Mouse (Mus musculus) lung, embryonic 16.5 days (tissue): ENCODE data around the gene Pacsin2. TPM values are rescaled to one million over a fixed set of nuclear protein-coding genes. Genes with fewer than 3 reads are reported as not detected.
"Not testable (repeated sequence)": the region's sequence is repeated elsewhere in the genome, so short reads cannot be mapped to it uniquely, and the experiment has no call there.

ENCODE experiments used
- ATAC-seq: fragments of 200-750 bp; cut with Nextera tagmentation; 2 replicates; pipeline ENCODE4 v1.8.0; 2017; ENCODE audit warnings: low read depth, mild to moderate bottlenecking, moderate library complexity
- H3K27ac ChIP-seq: fragments of 300-500 bp; sonication (generic); 2 replicates; pipeline ENCODE4 v1.5.1; 2014; ENCODE audit warnings: mild to moderate bottlenecking, control low read depth, low read length
- H3K27me3 ChIP-seq: fragments of 300-500 bp; sonication (generic); 2 replicates; pipeline ENCODE4 v1.6.1; 2014; ENCODE audit warnings: low read depth, low read length, mixed read lengths; ENCODE audit not compliant: control insufficient read depth, insufficient read depth
- H3K36me3 ChIP-seq: fragments of 300-500 bp; sonication (generic); 2 replicates; pipeline ENCODE4 v1.6.1; 2014; ENCODE audit warnings: low read length; ENCODE audit not compliant: control insufficient read depth, insufficient read depth
- H3K4me1 ChIP-seq: fragments of 300-500 bp; sonication (generic); replicated peaks from 2 replicates; pipeline ENCODE4 v1.6.1; 2014; ENCODE audit warnings: low read length, mixed read lengths; ENCODE audit not compliant: control insufficient read depth, insufficient read depth
- H3K4me2 ChIP-seq: fragments of 300-500 bp; sonication (generic); 2 replicates; pipeline ENCODE4 v1.6.1; 2014; ENCODE audit warnings: low read depth, low read length, control low read depth
- H3K4me3 ChIP-seq: fragments of 300-500 bp; sonication (generic); 2 replicates; pipeline ENCODE4 v1.5.1; 2014; ENCODE audit warnings: mild to moderate bottlenecking, low read length, control low read depth
- H3K9ac ChIP-seq: fragments of 300-500 bp; sonication (generic); 2 replicates; pipeline ENCODE4 v1.6.1; 2014; ENCODE audit warnings: low read length, control low read depth
- H3K9me3 ChIP-seq: fragments of 300-500 bp; sonication (generic); 2 replicates; pipeline ENCODE4 v1.6.1; 2016; ENCODE audit warnings: low read length; ENCODE audit not compliant: control insufficient read depth
- WGBS: fragments of 180-500 bp; shearing (Covaris S2); extraction: QIAGEN DNeasy Blood & Tissue Kit; methylation state at CpG from one replicate; pipeline ENCODE4 v1.1.7; 2014; 5-methylcytosine and 5-hydroxymethylcytosine counted together
- polyA plus RNA-seq: library from polyadenylated mRNA; unstranded; fragments of >200 nt; fragmentation: Nextera tagmentation; extraction: Ambion mirVana; gene quantifications from 2 replicates; pipeline ENCODE4 v1.2.1, GENCODE M21; 2015

Gene Pacsin2
- 71.4 and 73.6 TPM in 2 replicates for polyA plus RNA-seq

GRCm38 (mm10) chr15:83464083-83464904, at the start of gene Pacsin2:
Gene Pacsin2 (minus strand): TSS chr15:83464606.
- under 1% methylated on average over 61 of the region's 88 CpGs for WGBS
- peak within 1 kb of the TSS; percentile 84 for H3K4me3 ChIP-seq
- peaks cover 12% of the 10 kb centered on the region for H3K4me1 ChIP-seq
- peak; percentile 99 for ATAC-seq
- peak within 1 kb of the TSS; percentile 75 for H3K27ac ChIP-seq
- H3K9ac ChIP-seq: peak within 1 kb of the TSS; percentile 88
- H3K4me2 ChIP-seq: peak within 1 kb of the TSS; percentile 95
- no peaks in the 10 kb centered on the region for H3K27me3 ChIP-seq
- H3K36me3 ChIP-seq: no peaks in the 10 kb centered on the region
- no peaks in the 10 kb centered on the region for H3K9me3 ChIP-seq

GRCm38 (mm10) chr15:83512489-83513281, 48.3 kb upstream of the Pacsin2 start:
- H3K4me3 ChIP-seq: no peak overlapping the region
- 65% methylated on average over 13 of the region's 13 CpGs for WGBS
- no peaks in the 10 kb centered on the region for H3K36me3 ChIP-seq
- no peak for ATAC-seq
- peaks cover 3% of the 10 kb centered on the region; the same call in 1 of the 2 replicates for H3K4me1 ChIP-seq
- H3K9ac ChIP-seq: no peak overlapping the region
- no peaks in the 10 kb centered on the region for H3K27me3 ChIP-seq
- H3K4me2 ChIP-seq: no peak overlapping the region
- H3K27ac ChIP-seq: no peak overlapping the region
- H3K9me3 ChIP-seq: no peaks in the 10 kb centered on the region

GRCm38 (mm10) chr15:83510805-83511405, 46.5 kb upstream of the Pacsin2 start, which contains the start of gene Ttll1:
Gene Ttll1 (minus strand): TSS chr15:83510893.
- 8% methylated on average over 41 of the region's 41 CpGs for WGBS

GRCm38 (mm10) chr15:83509950-83510804, 45.8 kb upstream of the Pacsin2 start:
- no peaks in the 10 kb centered on the region for H3K9me3 ChIP-seq
- peak overlapping the region; percentile 67 for H3K9ac ChIP-seq
- WGBS: 23% methylated on average over 17 of the region's 17 CpGs
- H3K4me2 ChIP-seq: peak overlapping the region; percentile 89
- peak overlapping the region; percentile 52; the same call in 1 of the 2 replicates for H3K27ac ChIP-seq
- no peaks in the 10 kb centered on the region for H3K36me3 ChIP-seq
- peak; percentile 65 for ATAC-seq
- H3K27me3 ChIP-seq: no peaks in the 10 kb centered on the region
- H3K4me1 ChIP-seq: peaks cover 3% of the 10 kb centered on the region; the same call in 1 of the 2 replicates
- H3K4me3 ChIP-seq: peak overlapping the region; percentile 61

More at GRCm38 (mm10) chr15:83510805-83511405, 46.5 kb upstream of the Pacsin2 start, which contains the start of gene Ttll1:
- H3K36me3 ChIP-seq: no peaks in the 10 kb centered on the region
- peak within 1 kb of the TSS; percentile 67 for H3K9ac ChIP-seq
- ATAC-seq: peak; percentile 98
- H3K4me2 ChIP-seq: peak within 1 kb of the TSS; percentile 89
- H3K27ac ChIP-seq: peak within 1 kb of the TSS; percentile 52; the same call in 1 of the 2 replicates
- H3K4me1 ChIP-seq: peaks cover 3% of the 10 kb centered on the region; the same call in 1 of the 2 replicates
- H3K9me3 ChIP-seq: no peaks in the 10 kb centered on the region
- peak within 1 kb of the TSS; percentile 61 for H3K4me3 ChIP-seq
- H3K27me3 ChIP-seq: no peaks in the 10 kb centered on the region

GRCm38 (mm10) chr15:83501483-83501882, 37.1 kb upstream of the Pacsin2 start:
- not testable (repeated sequence) for H3K4me1 ChIP-seq, H3K9me3 ChIP-seq, H3K4me3 ChIP-seq, H3K36me3 ChIP-seq, H3K27me3 ChIP-seq, H3K27ac ChIP-seq, H3K4me2 ChIP-seq, ATAC-seq, H3K9ac ChIP-seq
- 71% methylated on average over 6 of the region's 6 CpGs for WGBS

- ATAC-seq: no peak
- H3K36me3 ChIP-seq: peaks cover 2% of the 10 kb centered on the region; the same call in 1 of the 2 replicates
- 50% methylated on average over 3 of the region's 3 CpGs for WGBS
Observed at GRCm38 (mm10) chr15:83500352-83500751, 35.9 kb upstream of the Pacsin2 start.

GRCm38 (mm10) chr15:83499211-83499755, 34.9 kb upstream of the Pacsin2 start:
- Histone ChIP-seq H3K9ac (no peak overlapping the region), H3K4me1 (no peaks in the 10 kb centered on the region), H3K9me3 (no peaks in the 10 kb centered on the region), H3K4me2 (no peak overlapping the region), H3K4me3 (no peak overlapping the region), H3K27me3 (no peaks in the 10 kb centered on the region), H3K36me3 (peaks cover 2% of the 10 kb centered on the region; the same call in 1 of the 2 replicates), H3K27ac (no peak overlapping the region)
- no peak for ATAC-seq
- WGBS: 85% methylated on average over 10 of the region's 10 CpGs

More at GRCm38 (mm10) chr15:83500352-83500751, 35.9 kb upstream of the Pacsin2 start:
- Histone ChIP-seq H3K9me3 (no peaks in the 10 kb centered on the region), H3K9ac (no peak overlapping the region), H3K4me2 (no peak overlapping the region), H3K4me1 (no peaks in the 10 kb centered on the region), H3K27me3 (no peaks in the 10 kb centered on the region), H3K27ac (no peak overlapping the region), H3K4me3 (no peak overlapping the region)

- Histone ChIP-seq H3K27me3 (no peaks in the 10 kb centered on the region), H3K9ac (no peak overlapping the region), H3K4me2 (no peak overlapping the region), H3K27ac (no peak overlapping the region), H3K36me3 (peaks cover 4% of the 10 kb centered on the region; the same call in 1 of the 2 replicates), H3K4me3 (no peak overlapping the region), H3K4me1 (no peaks in the 10 kb centered on the region), H3K9me3 (no peaks in the 10 kb centered on the region)
- WGBS: 87% methylated on average over 6 of the region's 6 CpGs
- no peak for ATAC-seq
Observed at GRCm38 (mm10) chr15:83497299-83497698, 32.9 kb upstream of the Pacsin2 start.
